Mouse (Mus musculus): ENCODE measurements around the gene Rab27a. TPM values are rescaled to one million over a fixed set of nuclear protein-coding genes. Genes with fewer than 3 reads are reported as not detected.

The Rab27a gene
- total RNA-seq, 2 experiments from 2014 or later, result 3.6 to 4.4 TPM

DNA sequence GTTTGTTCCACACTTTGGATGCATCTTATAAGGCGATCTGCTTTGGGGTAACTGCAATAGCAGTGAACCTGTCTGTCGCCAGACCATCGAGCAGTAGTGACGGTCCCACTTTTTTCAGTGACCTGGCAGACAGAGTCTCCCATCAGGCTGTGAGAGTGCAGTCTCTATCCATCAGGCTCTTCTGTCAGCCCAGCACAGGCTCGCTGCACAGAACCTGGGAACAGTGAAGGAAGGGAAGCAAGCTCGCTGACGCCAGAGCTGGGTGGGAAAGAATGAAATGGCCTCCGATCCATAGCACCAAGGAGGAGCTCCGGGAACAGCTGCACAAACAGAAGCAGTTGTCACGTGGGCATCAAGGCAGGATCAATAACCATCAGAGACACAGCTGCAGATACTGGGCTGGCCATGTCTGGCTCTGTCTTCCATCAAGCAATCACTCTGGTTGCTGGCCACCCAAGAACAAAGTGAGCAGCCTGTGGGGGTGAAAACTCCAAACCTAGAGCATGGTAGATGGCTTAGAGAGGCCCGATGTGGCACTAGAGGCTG is 92.8 kb downstream of the Rab27a start:
- intact Hi-C loops (cut with DNase I), result no loop called here
- no peak for DNase-seq

Small RNAs within 50 kb of the gene (microRNA-seq; reads per million reads assigned to microRNA genes)
- 0 reads per million in 2 experiments for gene Gm27353 (ENCODE audit: borderline number of aligned reads in 2 of 2)

Other genes starting within 250 kb of the Rab27a start
- under 1 TPM; 0.30 to 0.33 TPM for gene Prtg, start 238.0 kb upstream of the Rab27a start, total RNA-seq (2021)
- 10 to 100 TPM; 11.9 to 12.5 TPM for gene Pygo1, start 119.2 kb upstream of the Rab27a start, total RNA-seq (2021)
- gene Dyx1c1, start 86.1 kb upstream of the Rab27a start, total RNA-seq (2021), result under 1 TPM; 0.50 to 0.84 TPM
- not detected for gene Gm44503, start 86.0 kb upstream of the Rab27a start, total RNA-seq (2021)
- 1 to 10 TPM; 8.9 to 9.7 TPM for gene Ccpg1os, start 59.5 kb upstream of the Rab27a start, total RNA-seq (2021)
- 10 to 100 TPM; 81.3 to 92.5 TPM for gene Ccpg1, start 59.4 kb upstream of the Rab27a start, total RNA-seq (2021)
- gene Pigb, start 4.5 kb upstream of the Rab27a start, total RNA-seq (2021), result 1 to 10 TPM; 2.0 to 2.4 TPM
- gene Khdc3, start 57.0 kb downstream of the Rab27a start, total RNA-seq (2021), result not detected
- gene Gm20509, start 57.6 kb downstream of the Rab27a start, total RNA-seq (2021), result not detected
- 10 to 100 TPM; 50.5 to 50.8 TPM for gene Rsl24d1, start 68.6 kb downstream of the Rab27a start, total RNA-seq (2021)